Mouse (Mus musculus) embryonic facial prominence, embryonic 11.5 days (tissue): ENCODE measurements around the gene Bcar3. TPM values are rescaled to one million over a fixed set of nuclear protein-coding genes. Genes with fewer than 3 reads are reported as not detected.

Source experiments
- ATAC-seq: fragments of 200-750 bp; cut with Nextera tagmentation; replicated peaks from 2 replicates; pipeline ENCODE4 v1.8.0; 2017; ENCODE audit warnings: low read depth; ENCODE audit not compliant: insufficient number of reproducible peaks, low FRiP score, low TSS enrichment
- DNase-seq: peaks from one replicate; pipeline ENCODE4 v3.0.0-alpha.2; 2015; ENCODE audit warnings: low spot score
- H3K27ac ChIP-seq: fragments of 300-500 bp; sonication (generic); replicated peaks from 2 replicates; pipeline ENCODE4 v1.5.1; 2014; ENCODE audit warnings: mild to moderate bottlenecking, low read depth, low read length, control low read depth
- H3K27me3 ChIP-seq: fragments of 300-500 bp; sonication (generic); 2 replicates; pipeline ENCODE4 v1.6.1; 2014; ENCODE audit warnings: mild to moderate bottlenecking, low read length, moderate library complexity, mixed read lengths; ENCODE audit not compliant: control insufficient read depth, insufficient read depth
- H3K36me3 ChIP-seq: fragments of 300-500 bp; sonication (generic); replicated peaks from 2 replicates; pipeline ENCODE4 v1.6.1; 2014; ENCODE audit warnings: low read depth, mild to moderate bottlenecking, low read length, moderate library complexity, mixed read lengths; ENCODE audit not compliant: control insufficient read depth, insufficient read depth
- H3K4me1 ChIP-seq: fragments of 300-500 bp; sonication (generic); 2 replicates; pipeline ENCODE4 v1.6.1; 2014; ENCODE audit warnings: low read length, mixed read lengths; ENCODE audit not compliant: control insufficient read depth, insufficient read depth
- H3K4me2 ChIP-seq: fragments of 300-500 bp; sonication (generic); 2 replicates; pipeline ENCODE4 v1.6.1; 2014; ENCODE audit warnings: low read depth, mild to moderate bottlenecking, control low read depth, low read length, moderate library complexity
- H3K4me3 ChIP-seq: fragments of 300-500 bp; sonication (generic); 2 replicates; pipeline ENCODE4 v1.5.1; 2014; ENCODE audit warnings: low read depth, low read length, control low read depth
- H3K9ac ChIP-seq: fragments of 300-500 bp; sonication (generic); replicated peaks from 2 replicates; pipeline ENCODE4 v1.6.1; 2014; ENCODE audit warnings: mild to moderate bottlenecking, control low read depth, low read length
- H3K9me3 ChIP-seq: fragments of 300-500 bp; sonication (generic); replicated peaks from 2 replicates; pipeline ENCODE4 v1.6.1; 2016; ENCODE audit warnings: mild to moderate bottlenecking, low read length, inconsistent platforms, mixed read lengths; ENCODE audit not compliant: control insufficient read depth
- WGBS: fragments of 180-500 bp; shearing (Covaris S2); extraction: QIAGEN DNeasy Blood & Tissue Kit; methylation state at CpG from one replicate; pipeline ENCODE4 v1.1.7; 2014; 5-methylcytosine and 5-hydroxymethylcytosine counted together
- polyA plus RNA-seq: library from polyadenylated mRNA; unstranded; fragments of >200 nt; fragmentation: Nextera tagmentation; extraction: Ambion mirVana; gene quantifications from 2 replicates; pipeline ENCODE4 v1.2.1, GENCODE M21; 2014

The Bcar3 gene
- polyA plus RNA-seq, 1 experiment from 2014 or later = 8.4 TPM

DNA sequence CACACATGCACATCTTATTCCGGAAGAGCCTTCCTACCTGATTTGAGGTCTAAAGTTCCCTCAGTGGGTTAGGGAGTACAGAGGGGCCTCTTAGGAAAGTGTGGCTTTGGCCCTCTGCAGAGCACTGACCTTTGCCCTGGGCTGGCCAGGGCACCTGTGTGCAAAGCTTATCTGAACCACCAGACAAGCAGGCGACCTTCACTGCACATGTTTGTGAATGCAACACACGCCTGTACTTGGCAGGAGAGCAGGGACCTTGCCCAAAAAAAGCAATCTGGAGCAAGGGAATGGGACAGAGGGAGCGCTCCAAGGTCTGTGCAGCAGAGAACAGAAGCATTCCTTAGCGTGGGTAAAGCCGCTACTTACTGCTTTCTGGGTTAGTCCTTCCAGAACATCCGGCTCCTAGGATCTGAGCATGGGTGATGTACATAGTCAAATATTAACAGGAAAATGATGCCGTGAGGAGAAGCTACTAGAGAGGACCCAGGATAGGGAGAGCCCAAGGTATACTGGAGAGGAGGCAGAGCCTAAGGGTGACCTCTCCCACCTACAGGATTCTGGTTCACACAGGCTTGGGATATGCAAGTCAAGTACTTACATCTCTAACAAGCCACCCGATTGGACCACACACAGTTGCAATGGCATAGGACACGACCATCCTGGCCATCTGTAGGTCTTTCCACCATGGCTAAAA is 19.1 kb downstream of the Bcar3 start:
- 81% methylated on average over 10 of the region's 10 CpGs for WGBS
- DNase-seq = no peak
- H3K9ac ChIP-seq = no peak overlapping the region
- H3K4me1 ChIP-seq = no peaks in the 10 kb centered on the region
- no peaks in the 10 kb centered on the region for H3K9me3 ChIP-seq
- H3K27ac ChIP-seq = no peak overlapping the region
- H3K4me3 ChIP-seq = no peak overlapping the region
- peak; percentile 30; the same call in 1 of the 2 replicates for ATAC-seq
- no peaks in the 10 kb centered on the region for H3K36me3 ChIP-seq
- no peaks in the 10 kb centered on the region for H3K27me3 ChIP-seq
- H3K4me2 ChIP-seq = no peak overlapping the region

DNA sequence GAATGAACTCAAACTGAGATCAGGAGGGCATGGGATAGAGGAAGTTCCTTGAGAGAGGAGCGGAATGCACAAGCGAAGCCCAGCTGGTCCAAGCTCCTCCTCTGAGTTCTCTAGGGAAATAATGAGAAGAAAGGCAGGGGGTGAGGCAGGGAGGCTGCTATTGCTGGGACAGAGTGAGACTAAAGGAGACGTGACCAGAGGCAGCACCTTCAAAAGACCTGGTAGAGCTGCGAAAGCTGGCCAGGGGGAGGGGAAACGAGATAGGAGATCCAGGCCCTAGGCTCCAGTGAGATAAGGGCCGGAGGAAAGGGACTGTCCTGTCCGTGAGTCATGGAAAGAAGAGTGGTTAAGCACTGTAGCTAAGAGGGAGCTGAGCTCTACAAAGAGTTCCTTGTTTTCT is 20.0 kb downstream of the Bcar3 start:
- no peaks in the 10 kb centered on the region for H3K36me3 ChIP-seq
- no peak overlapping the region for H3K4me2 ChIP-seq
- no peak overlapping the region for H3K27ac ChIP-seq
- 48% methylated on average over 7 of the region's 7 CpGs for WGBS
- H3K4me1 ChIP-seq = no peaks in the 10 kb centered on the region
- H3K27me3 ChIP-seq = no peaks in the 10 kb centered on the region
- no peaks in the 10 kb centered on the region for H3K9me3 ChIP-seq
- H3K4me3 ChIP-seq = no peak overlapping the region
- DNase-seq = no peak
- no peak overlapping the region for H3K9ac ChIP-seq
- ATAC-seq = no peak

DNA sequence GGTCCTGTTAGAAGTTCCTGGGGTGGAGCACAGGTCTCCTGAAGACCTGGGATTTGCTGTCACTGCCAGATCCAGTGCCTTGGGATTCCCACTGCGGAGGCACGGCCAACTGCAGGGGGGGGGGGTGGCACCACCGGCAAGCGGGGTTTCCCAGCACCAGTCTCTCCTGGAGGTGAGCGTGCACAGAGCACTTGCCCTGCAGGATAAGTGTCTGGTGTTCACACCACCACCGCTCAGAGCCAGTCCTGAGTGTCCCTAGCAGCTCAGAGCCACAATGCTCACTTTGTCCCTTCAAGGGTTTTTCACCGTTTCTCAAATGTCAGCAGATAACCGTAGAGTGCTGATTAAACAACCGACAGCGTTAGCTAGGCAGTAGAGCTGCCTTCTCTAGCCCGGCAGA is 22.7 kb downstream of the Bcar3 start:
- DNase-seq (no peak), ATAC-seq (no peak)
- Histone ChIP-seq H3K4me2 (peak overlapping the region; percentile 14; the same call in 1 of the 2 replicates), H3K9ac (no peak overlapping the region), H3K9me3 (no peaks in the 10 kb centered on the region), H3K27me3 (no peaks in the 10 kb centered on the region), H3K36me3 (no peaks in the 10 kb centered on the region), H3K4me3 (no peak overlapping the region), H3K4me1 (no peaks in the 10 kb centered on the region), H3K27ac (no peak overlapping the region)
- WGBS = 12% methylated on average over 11 of the region's 11 CpGs

DNA sequence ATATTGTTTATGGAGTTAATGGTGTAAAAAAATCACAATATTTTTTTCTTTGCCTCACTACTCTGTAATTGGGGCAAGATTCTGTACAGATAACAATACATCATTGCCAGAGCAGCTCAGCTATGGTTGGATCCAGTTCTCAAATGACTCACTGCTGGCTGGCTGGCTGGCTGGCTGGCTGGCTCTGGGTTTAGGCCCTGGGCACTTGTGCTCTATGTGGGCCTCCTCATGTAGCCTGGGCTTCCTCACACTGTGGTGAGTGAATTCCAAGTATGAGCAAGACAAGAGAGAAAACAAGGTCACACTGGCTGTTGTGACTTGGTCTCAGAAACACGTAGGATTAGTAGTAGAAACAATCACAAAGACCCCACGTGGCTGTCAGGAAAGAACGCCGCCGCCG is 23.4 kb downstream of the Bcar3 start:
- ATAC-seq = no peak
- Histone ChIP-seq H3K27me3 (no peaks in the 10 kb centered on the region), H3K4me2 (no peak overlapping the region), H3K9ac (no peak overlapping the region), H3K4me3 (no peak overlapping the region), H3K4me1 (no peaks in the 10 kb centered on the region), H3K36me3 (no peaks in the 10 kb centered on the region), H3K9me3 (no peaks in the 10 kb centered on the region), H3K27ac (no peak overlapping the region)
- 86% methylated on average over 6 of the region's 6 CpGs for WGBS
- DNase-seq = no peak

DNA sequence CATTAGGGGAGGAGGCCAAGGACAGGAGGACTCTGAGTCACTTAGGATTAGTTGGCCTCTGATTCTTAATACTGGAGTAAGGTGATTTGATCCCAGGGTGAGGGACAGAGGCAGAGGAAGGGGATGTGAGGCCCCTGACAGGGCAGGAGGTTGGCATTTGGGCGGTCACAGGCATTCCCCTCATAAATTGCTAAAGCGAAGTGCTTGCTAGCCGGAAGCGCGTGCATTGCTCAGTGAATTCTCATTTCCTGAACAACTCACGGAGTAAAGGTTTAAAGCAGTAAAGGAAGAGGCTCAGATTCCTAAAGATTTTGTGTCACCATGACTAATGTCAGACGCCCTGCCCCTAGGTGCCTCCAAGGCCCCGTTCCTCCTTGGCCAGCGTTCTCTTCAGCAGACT is 28.3 kb downstream of the Bcar3 start:
- 60% methylated on average over 9 of the region's 9 CpGs for WGBS
- no peaks in the 10 kb centered on the region for H3K27me3 ChIP-seq
- H3K9ac ChIP-seq = no peak overlapping the region
- H3K4me2 ChIP-seq = no peak overlapping the region
- no peaks in the 10 kb centered on the region for H3K4me1 ChIP-seq
- no peak overlapping the region for H3K4me3 ChIP-seq
- H3K36me3 ChIP-seq = no peaks in the 10 kb centered on the region
- ATAC-seq (no peak; the same call in 1 of the 2 replicates), DNase-seq (no peak)
- H3K27ac ChIP-seq = no peak overlapping the region
- no peaks in the 10 kb centered on the region for H3K9me3 ChIP-seq

DNA sequence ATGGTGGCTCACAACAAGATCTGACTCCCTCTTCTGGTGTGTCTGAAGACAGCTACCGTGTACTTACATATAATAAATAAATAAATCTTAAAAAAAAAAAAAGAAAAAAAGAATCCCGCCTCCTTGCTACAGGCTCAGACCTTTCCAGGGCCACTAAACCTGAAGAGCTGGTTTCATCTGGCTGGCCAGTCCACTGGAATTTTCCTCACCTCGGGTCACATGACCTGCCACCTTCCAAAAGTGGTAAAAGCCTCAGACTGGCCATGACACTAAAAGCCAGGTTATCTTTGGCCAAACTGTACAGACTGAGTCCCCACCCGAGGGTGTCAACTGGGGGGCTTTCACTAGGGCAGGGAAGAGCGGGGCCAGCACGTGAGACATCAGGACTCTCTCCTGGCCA is 29.9 kb downstream of the Bcar3 start:
- no peak for ATAC-seq
- no peak for DNase-seq
- no peaks in the 10 kb centered on the region for H3K4me1 ChIP-seq
- H3K36me3 ChIP-seq = no peaks in the 10 kb centered on the region
- H3K27ac ChIP-seq = no peak overlapping the region
- WGBS = 88% methylated on average over 6 of the region's 6 CpGs
- H3K4me2 ChIP-seq = no peak overlapping the region
- H3K9ac ChIP-seq = no peak overlapping the region
- H3K4me3 ChIP-seq = no peak overlapping the region
- no peaks in the 10 kb centered on the region for H3K27me3 ChIP-seq
- no peaks in the 10 kb centered on the region for H3K9me3 ChIP-seq

DNA sequence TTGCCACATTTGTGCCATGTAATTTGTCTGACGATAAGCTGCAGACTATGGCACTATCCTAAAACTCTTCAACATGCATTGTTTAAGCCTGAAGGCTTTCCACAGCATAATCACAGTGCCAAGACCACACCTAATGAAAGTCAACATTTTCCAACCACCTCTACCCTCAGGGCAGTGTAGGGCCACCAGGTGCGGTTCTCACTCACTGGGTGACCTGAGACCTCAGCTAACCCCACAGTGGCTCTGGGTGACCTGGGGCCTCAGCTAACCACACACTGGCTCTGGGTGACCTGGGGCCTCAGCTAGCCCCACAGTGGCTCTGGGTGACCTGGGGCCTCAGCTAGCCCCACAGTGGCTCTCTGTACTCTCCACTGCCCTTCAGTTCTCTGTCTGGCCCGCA is 30.6 kb downstream of the Bcar3 start:
- Histone ChIP-seq H3K27ac (no peak overlapping the region), H3K4me2 (no peak overlapping the region), H3K27me3 (no peaks in the 10 kb centered on the region), H3K9me3 (no peaks in the 10 kb centered on the region), H3K4me3 (no peak overlapping the region), H3K36me3 (no peaks in the 10 kb centered on the region), H3K9ac (no peak overlapping the region), H3K4me1 (no peaks in the 10 kb centered on the region)
- no peak for DNase-seq
- ATAC-seq = no peak
- 77% methylated on average over 3 of the region's 3 CpGs for WGBS

DNA sequence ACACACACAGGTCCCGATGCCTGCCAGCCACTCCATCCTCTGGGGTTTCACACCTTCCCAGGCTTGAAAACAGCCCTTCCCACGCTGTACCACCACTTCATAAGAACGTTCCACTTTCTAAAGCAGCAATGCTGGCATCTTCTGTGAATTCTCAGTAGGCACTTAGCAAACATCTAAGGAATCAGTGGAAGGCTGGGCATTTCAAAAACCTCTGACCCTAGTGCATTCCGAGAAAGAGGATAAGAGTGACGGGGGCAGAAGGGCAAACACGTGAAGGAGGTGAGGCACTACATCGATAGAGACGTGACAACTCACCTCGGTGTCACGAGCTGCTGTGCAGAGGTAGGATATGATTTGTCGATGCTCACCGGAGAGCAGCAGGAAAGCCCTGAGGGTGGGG is 36.5 kb downstream of the Bcar3 start:
- no peak overlapping the region for H3K4me2 ChIP-seq
- H3K4me1 ChIP-seq = peaks cover 4% of the 10 kb centered on the region
- H3K9me3 ChIP-seq = no peaks in the 10 kb centered on the region
- no peaks in the 10 kb centered on the region for H3K27me3 ChIP-seq
- H3K4me3 ChIP-seq = no peak overlapping the region
- no peak overlapping the region for H3K27ac ChIP-seq
- DNase-seq = no peak
- no peak overlapping the region for H3K9ac ChIP-seq
- WGBS = 74% methylated on average over 12 of the region's 12 CpGs
- H3K36me3 ChIP-seq = no peaks in the 10 kb centered on the region
- no peak for ATAC-seq
